ENCODE assay signal across 11 mouse cellular contexts in the genomic region with DNA sequence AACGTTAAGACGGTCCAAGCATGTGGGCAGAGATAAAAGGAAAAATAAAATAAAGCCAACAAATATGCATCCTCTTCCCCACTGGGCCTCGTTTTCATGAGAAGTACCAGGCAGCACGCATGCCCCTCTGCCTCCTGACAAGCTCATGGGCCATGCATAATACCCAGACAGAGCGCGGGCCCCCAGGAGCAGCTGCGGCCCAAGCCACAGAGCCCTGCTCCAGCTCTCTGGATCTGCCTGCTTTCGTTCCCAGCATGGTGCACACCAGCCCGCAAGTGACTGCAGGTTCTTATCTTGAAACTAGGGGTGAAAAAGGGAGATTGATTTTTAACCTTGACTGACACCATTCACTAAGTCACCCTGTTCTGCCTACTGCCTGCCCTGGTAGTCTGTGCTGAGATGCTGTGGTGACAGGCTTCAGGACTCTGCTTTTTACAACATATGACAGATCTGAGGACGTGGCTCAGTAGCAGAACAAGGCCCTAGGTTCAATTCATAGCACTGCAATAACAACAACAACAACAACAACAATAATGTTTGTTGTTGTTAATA.
A peak's percentile ranks its signal among the peaks of the same experiment; 100 is the strongest.
DNase-seq lines count a peak whose midpoint lies in the region; ATAC-seq and TF ChIP-seq lines count a peak whose summit lies in the region.
"Had no signal": no experiment of that assay in that cellular context is flagged by ENCODE, and none has a peak within 500 bp of the region (broad histone marks: within the 10 kb centered on the region; RNA-seq: fewer than 3 reads in every experiment).

No protein-coding gene starts in this region.

- no peak for TF ChIP-seq CTCF in G1E (IDR thresholded peaks at IDR 0.05; ENCODE audit: low read depth, low read length)
- TF ChIP-seq CTCF in MEL (IDR thresholded peaks at IDR 0.05 in 2 of 3, conservative IDR thresholded peaks at IDR 0.05 in 1 of 3; ENCODE audit: control insufficient read depth in 1 of 3, insufficient read depth in 1 of 3, low read depth in 2 of 3, low read length in 3 of 3, poor library complexity in 1 of 3, severe bottlenecking in 1 of 3): no peak
- TF ChIP-seq CTCF in thymus, adult 2 months (IDR thresholded peaks at IDR 0.05; ENCODE audit: borderline replicate concordance, control insufficient read depth, extremely low read depth, insufficient read depth, low read length, poor library complexity): no peak

- ATAC-seq in G1E (ENCODE audit: extremely low read depth, insufficient number of reproducible peaks, low FRiP score, poor library complexity, severe bottlenecking): peak; percentile 52
- no peak; the same call in 1 of the 2 replicates for ATAC-seq in hindbrain, embryonic 11.5 days (ENCODE audit: low FRiP score)
- ATAC-seq in midbrain, embryonic 11.5 days (ENCODE audit: low FRiP score): peak; percentile 78

- H3K27ac ChIP-seq in MEL (ENCODE audit: control insufficient read depth, low read depth, low read length): no peak overlapping the region
- H3K27ac ChIP-seq in hindbrain, embryonic 11.5 days (ENCODE audit: low read depth, low read length): peak overlapping the region; percentile 39; the same call in 1 of the 2 replicates
- no peak overlapping the region; the same call in 1 of the 2 replicates for H3K27ac ChIP-seq in midbrain, embryonic 11.5 days (ENCODE audit: low read depth, low read length)
- H3K27ac ChIP-seq in thymus, adult 2 months (ENCODE audit: control insufficient read depth, insufficient read depth, low read length): no peak overlapping the region

- H3K9ac ChIP-seq in MEL (ENCODE audit: control insufficient read depth, low read depth, low read length, poor library complexity, severe bottlenecking): peak overlapping the region; percentile 14; the same call in 1 of the 2 replicates
- no peak overlapping the region for H3K9ac ChIP-seq in hindbrain, embryonic 11.5 days (ENCODE audit: low read depth, low read length)
- no peak overlapping the region for H3K9ac ChIP-seq in midbrain, embryonic 11.5 days (ENCODE audit: low read length)

- H3K27me3 ChIP-seq in G1E (ENCODE audit: insufficient read depth, low read length) (no peaks in the 10 kb centered on the region), MEL (ENCODE audit: control insufficient read depth in 1 of 2, insufficient read depth in 2 of 2, low read length in 2 of 2) (no peaks in the 10 kb centered on the region)
- no peaks in the 10 kb centered on the region for H3K27me3 ChIP-seq in hindbrain, embryonic 11.5 days (ENCODE audit: control insufficient read depth, insufficient read depth, low read length)
- H3K27me3 ChIP-seq in midbrain, embryonic 11.5 days (ENCODE audit: control insufficient read depth, insufficient read depth, low read length): no peaks in the 10 kb centered on the region
- no peaks in the 10 kb centered on the region for H3K27me3 ChIP-seq in thymus, adult 2 months (ENCODE audit: control insufficient read depth, insufficient read depth, low read length)

- H3K4me1 ChIP-seq in G1E (ENCODE audit: insufficient read depth, low read depth, low read length): peaks cover 83% of the 10 kb centered on the region
- peaks cover 0 to 4% of the 10 kb centered on the region in 2 experiments; a peak in 1 of 4 replicates for H3K4me1 ChIP-seq in MEL (ENCODE audit: control insufficient read depth in 1 of 2, insufficient read depth in 2 of 2, low read length in 2 of 2)
- H3K4me1 ChIP-seq in hindbrain, embryonic 11.5 days (replicated peaks; ENCODE audit: control insufficient read depth, insufficient read depth, low read length): 0 out of 2 replicates have a peak, but pooled peaks cover 2% of the 10 kb centered on the region
- peaks cover 17% of the 10 kb centered on the region for H3K4me1 ChIP-seq in midbrain, embryonic 11.5 days (ENCODE audit: control insufficient read depth, insufficient read depth, low read length)
- peaks cover 3% of the 10 kb centered on the region; the same call in 1 of the 2 replicates for H3K4me1 ChIP-seq in thymus, adult 2 months (replicated peaks; ENCODE audit: control insufficient read depth, insufficient read depth, low read length)

- H3K4me2 ChIP-seq in hindbrain, embryonic 11.5 days (replicated peaks; ENCODE audit: low read depth, low read length): no peak overlapping the region
- H3K4me2 ChIP-seq in midbrain, embryonic 11.5 days: no peak overlapping the region

- peak; percentile 42 for DNase-seq in G1E (ENCODE audit: low spot score)
- DNase-seq in MEL (ENCODE audit: low read depth, low spot score): peak; percentile 14
- DNase-seq in hindbrain, embryonic 11.5 days (ENCODE audit: low spot score): peak; percentile 60
- DNase-seq in midbrain, embryonic 11.5 days (ENCODE audit: low spot score, missing footprints): peak; percentile 91
- DNase-seq in thymus, adult 2 months: no peak
- DNase-seq in ovary, adult 18-20 months (ENCODE audit: low spot score): no peak
- no peak for DNase-seq in gastrocnemius, postnatal 14 days
- DNase-seq: adrenal gland, adult 2 months; cerebellum, adult 2 months; kidney, postnatal 14 days; thymus, postnatal 36 days had no signal

- H3K4me3 ChIP-seq in G1E (ENCODE audit: low read depth, low read length): peak overlapping the region; percentile 57; the same call in 1 of the 2 replicates
- H3K4me3 ChIP-seq in MEL (ENCODE audit: control insufficient read depth in 1 of 2, insufficient read depth in 1 of 2, low read depth in 2 of 2, low read length in 2 of 2): no peak overlapping the region
- no peak overlapping the region for H3K4me3 ChIP-seq in hindbrain, embryonic 11.5 days (ENCODE audit: low read depth, low read length)
- no peak overlapping the region for H3K4me3 ChIP-seq in midbrain, embryonic 11.5 days (ENCODE audit: low read depth, low read length)
- no peak overlapping the region for H3K4me3 ChIP-seq in thymus, adult 2 months (ENCODE audit: control insufficient read depth, insufficient read depth, low read length)

- intact Hi-C loops in gastrocnemius, postnatal 14 days (cut with DNase I; ENCODE audit: low total_unique reads): no loop called here

- no peak for TF ChIP-seq POLR2A in MEL (IDR thresholded peaks at IDR 0.05; ENCODE audit: control insufficient read depth in 1 of 2, insufficient read depth in 1 of 2, low read depth in 1 of 2, low read length in 2 of 2, poor library complexity in 1 of 2)
- no peak for TF ChIP-seq POLR2A in thymus, adult 2 months (IDR thresholded peaks at IDR 0.05; ENCODE audit: control insufficient read depth, extremely low read depth, insufficient read depth, low read length, poor library complexity)

- no peaks in the 10 kb centered on the region for H3K79me2 ChIP-seq in MEL (ENCODE audit: control insufficient read depth, insufficient read depth, low read length, poor library complexity)

- no peaks in the 10 kb centered on the region for H3K9me3 ChIP-seq in G1E (replicated peaks)
- no peaks in the 10 kb centered on the region for H3K9me3 ChIP-seq in MEL (replicated peaks; ENCODE audit: insufficient read depth, low read length)
- H3K9me3 ChIP-seq in hindbrain, embryonic 11.5 days (ENCODE audit: control insufficient read depth, low read length): no peaks in the 10 kb centered on the region
- no peaks in the 10 kb centered on the region for H3K9me3 ChIP-seq in midbrain, embryonic 11.5 days (ENCODE audit: control insufficient read depth, low read length)

- H3K36me3 ChIP-seq in G1E (replicated peaks): peaks cover 45% of the 10 kb centered on the region
- H3K36me3 ChIP-seq in MEL (ENCODE audit: control insufficient read depth in 1 of 2, insufficient read depth in 2 of 2, low read length in 2 of 2): no peaks in the 10 kb centered on the region
- H3K36me3 ChIP-seq in hindbrain, embryonic 11.5 days (ENCODE audit: control insufficient read depth, insufficient read depth, low read length): no peaks in the 10 kb centered on the region
- no peaks in the 10 kb centered on the region; the same call in 1 of the 2 replicates for H3K36me3 ChIP-seq in midbrain, embryonic 11.5 days (ENCODE audit: control insufficient read depth, insufficient read depth, low read length)
- H3K36me3 ChIP-seq in thymus, adult 2 months (ENCODE audit: control insufficient read depth, insufficient read depth, low read length): no peaks in the 10 kb centered on the region

- no peak for TF ChIP-seq RAD21 in MEL (IDR thresholded peaks at IDR 0.05; ENCODE audit: low read depth, low read length)

- WGBS in hindbrain, embryonic 11.5 days: 26% methylated on average over 10 of the region's 10 CpGs
- WGBS in midbrain, embryonic 11.5 days: 30% methylated on average over 10 of the region's 10 CpGs
- 92% methylated on average over 10 of the region's 10 CpGs for WGBS in thymus, adult 2 months

- TF ChIP-seq EP300 in MEL (IDR thresholded peaks at IDR 0.05; ENCODE audit: low read depth in 1 of 2, low read length in 2 of 2): no peak

TF ChIP-seq in MEL, 35 proteins besides CTCF, POLR2A, EP300 and RAD21:
- no peak for TF ChIP-seq MXI1 (IDR thresholded peaks at IDR 0.05; ENCODE audit: low read depth, low read length)
- TF ChIP-seq CHD1 (IDR thresholded peaks at IDR 0.05; ENCODE audit: low read depth, low read length): no peak
- no peak for TF ChIP-seq SIN3A (IDR thresholded peaks at IDR 0.05; ENCODE audit: low read length)
- no peak for TF ChIP-seq BHLHE40 (IDR thresholded peaks at IDR 0.05; ENCODE audit: borderline replicate concordance, low read depth, low read length)
- TF ChIP-seq USF2 (IDR thresholded peaks at IDR 0.05; ENCODE audit: borderline replicate concordance in 1 of 2, insufficient read depth in 1 of 2, low read depth in 1 of 2, low read length in 2 of 2): no peak
- TF ChIP-seq MAZ (IDR thresholded peaks at IDR 0.05; ENCODE audit: low read depth, low read length): no peak
- no peak for TF ChIP-seq TAL1 (IDR thresholded peaks at IDR 0.05; ENCODE audit: low read length)
- TF ChIP-seq TBP (IDR thresholded peaks at IDR 0.05; ENCODE audit: low read depth, low read length): no peak
- no peak for TF ChIP-seq NELFE (IDR thresholded peaks at IDR 0.05; ENCODE audit: low read depth, low read length)
- no peak for TF ChIP-seq JUND (IDR thresholded peaks at IDR 0.05; ENCODE audit: low read depth, low read length)
- TF ChIP-seq HCFC1 (IDR thresholded peaks at IDR 0.05; ENCODE audit: low read depth, low read length): no peak
- TF ChIP-seq POLR2AphosphoS5 (IDR thresholded peaks at IDR 0.05; ENCODE audit: borderline replicate concordance, low read depth, low read length): no peak
- TF ChIP-seq TCF12 (IDR thresholded peaks at IDR 0.05; ENCODE audit: low read depth, low read length): no peak
- no peak for TF ChIP-seq KAT2A (conservative IDR thresholded peaks at IDR 0.05; ENCODE audit: low read depth, low read length)

Comparison
In these comparisons a context has a peak if more than half of its experiments do, and no peak if none do; other contexts are left out.
1. DNase-seq: peak in G1E (single experiment), MEL (single experiment), hindbrain, embryonic 11.5 days (single experiment) and midbrain, embryonic 11.5 days (single experiment); none in thymus, adult 2 months (single experiment), ovary, adult 18-20 months (single experiment) and gastrocnemius, postnatal 14 days (single experiment).